Mouse (Mus musculus): ENCODE results near the gene Trpd52l3.

The Trpd52l3 gene

DNA sequence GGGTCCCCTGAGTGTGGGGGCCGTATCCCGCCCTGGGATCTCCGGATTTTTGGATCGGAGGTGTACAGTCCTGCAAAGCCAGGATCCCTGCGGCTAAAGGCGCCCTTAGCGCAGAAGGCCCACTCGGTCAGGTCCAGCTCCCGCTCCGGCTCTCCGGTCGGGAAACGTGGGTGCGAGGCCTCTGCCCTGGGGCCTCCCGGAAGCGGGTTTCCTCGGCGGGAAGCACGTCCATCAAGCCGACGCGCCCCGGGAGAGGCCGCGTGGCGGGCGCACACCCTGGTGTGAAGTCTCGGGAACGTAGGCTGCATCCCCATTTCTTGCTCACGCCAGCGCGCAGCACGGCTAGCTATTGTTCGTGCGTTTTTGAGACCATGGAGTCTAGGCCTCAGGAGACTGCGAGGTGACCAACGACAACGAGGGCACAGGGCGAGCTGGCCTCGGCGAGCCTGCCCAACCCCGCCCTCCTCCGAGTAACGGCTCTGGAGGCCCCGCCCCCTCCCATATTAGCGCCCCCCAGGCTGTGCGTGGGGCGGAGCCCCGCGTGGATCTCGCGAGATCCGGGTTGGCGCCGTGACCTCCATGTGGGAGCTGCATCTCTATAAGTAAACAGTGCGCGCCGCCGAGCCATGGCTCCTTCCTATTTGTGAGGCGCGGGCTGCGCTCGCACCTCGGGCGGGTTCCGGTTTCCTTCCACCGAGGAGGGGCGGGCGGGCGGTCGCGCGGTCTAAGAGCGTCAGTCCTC lies 26.5 kb downstream of the Trpd52l3 start, which contains the start of gene Uhrf2:
Gene Uhrf2, plus strand, starts transcription at position 620 of the 742 bp plus-strand sequence.
- peak; percentile 86 for DNase-seq (ENCODE audit: low spot score)

- DNase-seq (ENCODE audit: low spot score) = no peak
These were observed 27.3 kb downstream of the Trpd52l3 start for GRCm38 (mm10) chr19:30030636-30031467.

- DNase-seq (ENCODE audit: low spot score) = no peak
These were observed 27.9 kb downstream of the Trpd52l3 start for GRCm38 (mm10) chr19:30031468-30031931.

DNA sequence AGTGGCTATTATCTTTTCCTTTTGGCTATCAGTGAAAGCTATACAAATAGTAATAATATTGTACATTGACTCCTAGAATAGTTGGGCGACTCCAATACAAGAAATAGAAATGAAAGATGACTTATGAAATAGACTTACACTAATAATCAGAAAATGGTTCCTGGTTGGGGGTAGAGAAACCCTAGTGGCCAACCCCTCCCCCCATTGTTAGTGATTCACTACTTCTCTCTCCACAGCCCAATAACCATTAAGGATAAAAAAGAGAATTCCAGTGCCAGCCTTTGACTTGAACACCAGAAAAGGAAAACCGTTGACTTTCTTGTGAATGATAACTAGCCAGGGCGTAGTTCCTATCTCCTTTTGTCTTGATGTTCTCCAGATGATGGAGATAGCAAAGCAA lies 28.6 kb downstream of the Trpd52l3 start:
- DNase-seq (ENCODE audit: low spot score) = no peak

- no peak for DNase-seq (ENCODE audit: low spot score)
These were observed 31.8 kb downstream of the Trpd52l3 start for GRCm38 (mm10) chr19:30035361-30035760.

DNA sequence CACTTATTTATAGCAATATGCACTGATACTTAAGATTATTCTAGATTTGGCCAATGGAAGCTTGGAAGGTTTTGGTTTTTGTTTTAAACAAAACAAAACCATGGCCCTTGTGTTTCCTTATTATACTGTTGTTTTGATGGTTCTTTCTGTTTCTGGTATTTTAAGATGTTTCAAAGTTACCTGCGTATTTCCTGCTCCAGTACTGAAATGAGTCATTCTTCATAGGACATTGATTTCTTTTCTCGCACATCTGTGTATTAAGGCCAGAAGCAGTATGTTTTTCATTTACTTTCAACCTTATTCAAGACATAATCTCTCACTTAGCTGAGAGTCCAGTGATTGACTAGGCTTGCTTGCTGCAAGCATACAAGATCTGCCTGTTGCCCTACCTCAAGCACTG lies 40.1 kb downstream of the Trpd52l3 start:
- no peak for DNase-seq (ENCODE audit: low spot score)

DNA sequence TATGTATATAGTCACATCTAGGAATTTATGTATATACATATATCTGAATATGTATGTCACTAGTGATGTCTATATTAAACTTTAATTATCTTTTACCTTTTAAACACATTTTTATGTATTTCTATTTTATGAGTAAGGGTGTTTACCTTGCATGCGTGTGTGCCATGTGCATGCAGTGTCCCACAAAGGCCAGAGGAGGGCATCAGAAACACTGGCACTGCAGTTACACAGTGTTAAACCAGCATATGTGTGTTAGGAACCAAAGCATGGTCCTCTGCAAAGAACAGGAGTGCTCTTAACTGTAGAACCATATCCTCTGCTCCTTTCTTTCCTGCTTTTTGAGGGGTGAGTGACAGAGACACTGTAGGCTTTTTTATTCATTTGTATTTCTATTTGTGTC lies 41.0 kb downstream of the Trpd52l3 start:
- no peak for DNase-seq (ENCODE audit: low spot score)

DNA sequence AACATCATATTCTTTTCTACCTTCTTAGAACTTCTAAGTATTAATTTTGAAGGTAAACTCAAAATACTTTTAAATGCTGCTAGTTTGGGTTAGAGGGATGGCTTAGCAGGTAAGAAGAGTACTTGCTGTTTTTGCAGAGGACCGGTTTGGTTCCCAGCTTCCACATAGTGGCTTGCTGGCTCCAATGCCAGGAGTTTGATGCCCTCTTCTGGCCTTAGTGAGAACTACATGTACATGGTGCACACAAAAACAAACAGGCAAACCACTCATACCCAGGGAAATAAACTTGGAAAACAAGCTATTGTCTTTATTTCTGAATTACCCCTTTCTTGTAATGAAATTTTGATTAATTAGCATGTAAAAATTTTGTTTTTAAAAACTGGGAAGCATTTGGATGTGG lies 42.3 kb downstream of the Trpd52l3 start:
- DNase-seq (ENCODE audit: low spot score) = no peak

DNA sequence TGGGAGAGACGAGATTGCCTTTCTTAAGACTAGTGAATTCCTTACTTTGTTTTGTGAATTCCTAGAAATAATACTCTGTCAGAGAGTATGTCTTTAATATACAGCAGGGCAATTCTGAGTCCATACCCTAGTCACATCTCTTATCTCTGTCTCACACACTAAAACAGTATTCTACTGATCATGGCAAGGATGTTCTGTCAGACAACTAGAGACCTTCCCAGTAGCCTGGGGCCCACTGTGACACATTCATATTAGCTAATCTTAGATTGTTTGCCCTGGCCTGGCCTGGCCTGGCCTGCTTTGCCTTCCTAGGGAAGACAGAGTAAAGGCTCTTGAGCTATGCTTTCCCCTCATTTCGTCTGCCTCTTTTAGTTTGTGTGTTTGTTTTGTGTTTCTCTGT lies 47.0 kb downstream of the Trpd52l3 start:
- no peak for DNase-seq (ENCODE audit: low spot score)

- DNase-seq (ENCODE audit: low spot score) = no peak
These were observed 47.9 kb downstream of the Trpd52l3 start for GRCm38 (mm10) chr19:30051479-30051878.

GRCm38 (mm10) chr19:30054218-30054617 lies 50.6 kb downstream of the Trpd52l3 start:
- DNase-seq (ENCODE audit: low spot score) = no peak
